Mouse (Mus musculus) limb, embryonic 10.5 days (tissue): ENCODE results near the gene Dgkz. TPM values are rescaled to one million over a fixed set of nuclear protein-coding genes. Genes with fewer than 3 reads are reported as not detected.

Source experiments
- DNase-seq: peaks from one replicate; pipeline ENCODE4 v3.0.0-alpha.2; 2017; ENCODE audit warnings: low spot score
- H3K27ac ChIP-seq: fragments of 300-500 bp; sonication (generic); 2 replicates; pipeline ENCODE4 v1.5.1; 2016; ENCODE audit warnings: mild to moderate bottlenecking
- H3K27me3 ChIP-seq: fragments of 300-500 bp; sonication (generic); 2 replicates; pipeline ENCODE4 v1.6.1; 2016; ENCODE audit warnings: low read depth, mild to moderate bottlenecking; ENCODE audit not compliant: poor library complexity, severe bottlenecking
- H3K36me3 ChIP-seq: fragments of 300-500 bp; sonication (generic); 2 replicates; pipeline ENCODE4 v1.6.1; 2016; ENCODE audit warnings: mild to moderate bottlenecking, moderate library complexity
- H3K4me1 ChIP-seq: fragments of 300-500 bp; sonication (generic); 2 replicates; pipeline ENCODE4 v1.6.1; 2016
- H3K4me3 ChIP-seq: fragments of 300-500 bp; sonication (generic); 2 replicates; pipeline ENCODE4 v1.5.1; 2016; ENCODE audit warnings: mild to moderate bottlenecking, moderate library complexity
- H3K9me3 ChIP-seq: fragments of 300-500 bp; sonication (generic); replicated peaks from 2 replicates; pipeline ENCODE4 v1.6.1; 2016; ENCODE audit warnings: mild to moderate bottlenecking
- WGBS: fragments of 180-500 bp; shearing (Covaris S2); methylation state at CpG from one replicate; pipeline ENCODE4 v1.1.7; 2016; 5-methylcytosine and 5-hydroxymethylcytosine counted together
- polyA plus RNA-seq: library from polyadenylated mRNA; unstranded; fragments of >200 nt; fragmentation: Nextera tagmentation; extraction: Ambion mirVana; gene quantifications from 2 replicates; pipeline ENCODE4 v1.2.1, GENCODE M21; 2016

Dgkz gene
- polyA plus RNA-seq, 1 experiment from 2014 or later: 57.3 TPM

GRCm38 (mm10) chr2:91984906-91985525 is 9.4 kb upstream of the Dgkz start:
- peak overlapping the region; percentile 78 for H3K27ac ChIP-seq
- no peaks in the 10 kb centered on the region for H3K36me3 ChIP-seq
- WGBS: 25% methylated on average over 9 of the region's 9 CpGs
- H3K4me3 ChIP-seq: peak overlapping the region; percentile 33
- H3K27me3 ChIP-seq: no peaks in the 10 kb centered on the region
- H3K9me3 ChIP-seq: no peaks in the 10 kb centered on the region
- no peak for DNase-seq
- H3K4me1 ChIP-seq: peaks cover 56% of the 10 kb centered on the region

GRCm38 (mm10) chr2:91984439-91984838 is 8.8 kb upstream of the Dgkz start:
- Histone ChIP-seq H3K27ac (peak overlapping the region; percentile 78), H3K36me3 (no peaks in the 10 kb centered on the region), H3K4me1 (peaks cover 59% of the 10 kb centered on the region), H3K4me3 (peak overlapping the region; percentile 33), H3K27me3 (no peaks in the 10 kb centered on the region), H3K9me3 (no peaks in the 10 kb centered on the region)
- peak; percentile 79 for DNase-seq
- WGBS: under 1% methylated on average over 7 of the region's 13 CpGs

GRCm38 (mm10) chr2:91980830-91981229 is 5.2 kb upstream of the Dgkz start:
- no peak overlapping the region for H3K4me3 ChIP-seq
- H3K36me3 ChIP-seq: no peaks in the 10 kb centered on the region
- peaks cover 36% of the 10 kb centered on the region for H3K27me3 ChIP-seq
- no peak for DNase-seq
- H3K9me3 ChIP-seq: no peaks in the 10 kb centered on the region
- WGBS: 32% methylated on average over 5 of the region's 5 CpGs
- 0 out of 2 replicates have a peak overlapping the region, but pooled peaks have one; percentile 12 for H3K27ac ChIP-seq
- peaks cover 65% of the 10 kb centered on the region for H3K4me1 ChIP-seq

- DNase-seq: no peak
- Histone ChIP-seq H3K4me1 (peaks cover 67% of the 10 kb centered on the region), H3K36me3 (no peaks in the 10 kb centered on the region), H3K27me3 (peaks cover 42% of the 10 kb centered on the region), H3K27ac (peak overlapping the region; percentile 12), H3K9me3 (no peaks in the 10 kb centered on the region), H3K4me3 (no peak overlapping the region)
- WGBS: 8% methylated on average over 4 of the region's 4 CpGs
Measured at GRCm38 (mm10) chr2:91980245-91980644, 4.6 kb upstream of the Dgkz start.

- H3K4me3 ChIP-seq: no peak overlapping the region
- no peaks in the 10 kb centered on the region for H3K9me3 ChIP-seq
- no peak overlapping the region for H3K27ac ChIP-seq
- H3K4me1 ChIP-seq: peaks cover 56% of the 10 kb centered on the region
- peaks cover 59% of the 10 kb centered on the region for H3K27me3 ChIP-seq
- no peaks in the 10 kb centered on the region for H3K36me3 ChIP-seq
- no peak for DNase-seq
- WGBS: 19% methylated on average over 2 of the region's 2 CpGs
Measured at GRCm38 (mm10) chr2:91978547-91978946, 2.9 kb upstream of the Dgkz start.

- H3K9me3 ChIP-seq: no peaks in the 10 kb centered on the region
- 82% methylated on average over 4 of the region's 4 CpGs for WGBS
- no peak overlapping the region for H3K27ac ChIP-seq
- no peak for DNase-seq
- H3K36me3 ChIP-seq: no peaks in the 10 kb centered on the region
- H3K4me1 ChIP-seq: peaks cover 58% of the 10 kb centered on the region
- H3K27me3 ChIP-seq: peaks cover 65% of the 10 kb centered on the region
- H3K4me3 ChIP-seq: no peak overlapping the region
Measured at GRCm38 (mm10) chr2:91977960-91978359, 2.3 kb upstream of the Dgkz start.

GRCm38 (mm10) chr2:91973416-91974135 is 2.1 kb downstream of the Dgkz start:
- H3K4me3 ChIP-seq: no peak overlapping the region
- H3K36me3 ChIP-seq: no peaks in the 10 kb centered on the region
- peak overlapping the region; percentile 26; the same call in 1 of the 2 replicates for H3K27ac ChIP-seq
- no peaks in the 10 kb centered on the region for H3K9me3 ChIP-seq
- H3K27me3 ChIP-seq: peaks cover 89% of the 10 kb centered on the region
- no peak for DNase-seq
- 27% methylated on average over 7 of the region's 7 CpGs for WGBS
- H3K4me1 ChIP-seq: peaks cover 49% of the 10 kb centered on the region

GRCm38 (mm10) chr2:91972121-91972566 is 3.5 kb downstream of the Dgkz start:
- Histone ChIP-seq H3K9me3 (no peaks in the 10 kb centered on the region), H3K4me3 (no peak overlapping the region), H3K4me1 (peaks cover 54% of the 10 kb centered on the region), H3K36me3 (no peaks in the 10 kb centered on the region), H3K27ac (peak overlapping the region; percentile 64; the same call in 1 of the 2 replicates), H3K27me3 (peaks cover 75% of the 10 kb centered on the region)
- no peak for DNase-seq
- 43% methylated on average over 13 of the region's 13 CpGs for WGBS

GRCm38 (mm10) chr2:91971231-91972097 is 4.2 kb downstream of the Dgkz start:
- Histone ChIP-seq H3K4me3 (no peak overlapping the region), H3K27ac (peak overlapping the region; percentile 64), H3K27me3 (peaks cover 68% of the 10 kb centered on the region), H3K4me1 (peaks cover 57% of the 10 kb centered on the region), H3K9me3 (no peaks in the 10 kb centered on the region), H3K36me3 (no peaks in the 10 kb centered on the region)
- no peak for DNase-seq
- WGBS: 25% methylated on average over 21 of the region's 21 CpGs

- DNase-seq: no peak
- WGBS: 56% methylated on average over 11 of the region's 11 CpGs
- H3K27ac ChIP-seq: peak overlapping the region; percentile 87
- H3K4me1 ChIP-seq: peaks cover 63% of the 10 kb centered on the region
- no peak overlapping the region for H3K4me3 ChIP-seq
- no peaks in the 10 kb centered on the region for H3K9me3 ChIP-seq
- H3K27me3 ChIP-seq: peaks cover 33% of the 10 kb centered on the region
- H3K36me3 ChIP-seq: no peaks in the 10 kb centered on the region
Measured at GRCm38 (mm10) chr2:91967962-91968361, 7.7 kb downstream of the Dgkz start.

GRCm38 (mm10) chr2:91966367-91966766 is 9.3 kb downstream of the Dgkz start:
- no peaks in the 10 kb centered on the region for H3K9me3 ChIP-seq
- no peak for DNase-seq
- H3K36me3 ChIP-seq: no peaks in the 10 kb centered on the region
- WGBS: 77% methylated on average over 5 of the region's 5 CpGs
- no peak overlapping the region for H3K4me3 ChIP-seq
- H3K4me1 ChIP-seq: peaks cover 63% of the 10 kb centered on the region
- no peak overlapping the region for H3K27ac ChIP-seq
- peaks cover 17% of the 10 kb centered on the region for H3K27me3 ChIP-seq

GRCm38 (mm10) chr2:91965417-91965816 is 10.2 kb downstream of the Dgkz start:
- H3K27me3 ChIP-seq: peaks cover 8% of the 10 kb centered on the region
- WGBS: 5% methylated on average over 20 of the region's 20 CpGs
- H3K4me3 ChIP-seq: peak overlapping the region; percentile 76
- H3K27ac ChIP-seq: peak overlapping the region; percentile 86
- H3K9me3 ChIP-seq: no peaks in the 10 kb centered on the region
- peaks cover 4% of the 10 kb centered on the region; the same call in 1 of the 2 replicates for H3K36me3 ChIP-seq
- DNase-seq: no peak
- H3K4me1 ChIP-seq: peaks cover 64% of the 10 kb centered on the region
